Comparison of ENCODE assay signal across 27 mouse cellular contexts in genomic region chr13:44164746-44165145, GRCm38 (mm10).
"Had no signal": no experiment of that assay in that cellular context is flagged by ENCODE, and none has a peak within 500 bp of the region (broad histone marks: within the 10 kb centered on the region; RNA-seq: fewer than 3 reads in every experiment).

No protein-coding gene starts in this region.

- H3K4me3 ChIP-seq: gastrocnemius, adult 2 months; heart, embryonic 10.5 days; heart, embryonic 12.5 days; hindbrain, embryonic 10.5 days; hindbrain, embryonic 12.5 days; intestine, embryonic 15.5 days; layer of hippocampus, adult 2 months; left cerebral cortex, adult 2 months; limb, embryonic 10.5 days; limb, embryonic 12.5 days; liver, embryonic 13.5 days; liver, embryonic 15.5 days had no signal

- H3K9me3 ChIP-seq: heart, embryonic 10.5 days; heart, embryonic 12.5 days; hindbrain, embryonic 10.5 days; intestine, embryonic 15.5 days; limb, embryonic 10.5 days; limb, embryonic 12.5 days; liver, embryonic 13.5 days; liver, embryonic 15.5 days had no signal

- H3K27me3 ChIP-seq: heart, embryonic 12.5 days; intestine, embryonic 15.5 days; limb, embryonic 12.5 days; liver, embryonic 13.5 days; liver, embryonic 15.5 days had no signal

- ATAC-seq: hindbrain, embryonic 16.5 days; inflammation-experienced regulatory T-cells, adult 6 months; intestine, embryonic 15.5 days; intestine, postnatal 0 days had no signal

- H3K9ac ChIP-seq: heart, embryonic 12.5 days; hindbrain, embryonic 12.5 days; hindbrain, embryonic 14.5 days; intestine, embryonic 15.5 days; limb, embryonic 12.5 days; liver, embryonic 13.5 days; liver, embryonic 15.5 days had no signal

- H3K4me2 ChIP-seq: heart, embryonic 12.5 days; hindbrain, embryonic 12.5 days; hindbrain, embryonic 14.5 days; intestine, embryonic 15.5 days; limb, embryonic 12.5 days; liver, embryonic 11.5 days; liver, embryonic 13.5 days; liver, embryonic 15.5 days had no signal

- H3K27ac ChIP-seq: gastrocnemius, adult 2 months; heart, embryonic 10.5 days; hindbrain, embryonic 10.5 days; hindbrain, embryonic 12.5 days; hindbrain, embryonic 14.5 days; intestine, embryonic 15.5 days; layer of hippocampus, adult 2 months; left cerebral cortex, adult 2 months; limb, embryonic 10.5 days; limb, embryonic 12.5 days; liver, embryonic 13.5 days; liver, embryonic 15.5 days had no signal

- H3K36me3 ChIP-seq: heart, embryonic 10.5 days; heart, embryonic 12.5 days; hindbrain, embryonic 10.5 days; hindbrain, embryonic 12.5 days; intestine, embryonic 15.5 days; limb, embryonic 10.5 days; limb, embryonic 12.5 days; liver, embryonic 13.5 days; liver, embryonic 15.5 days had no signal

- H3K4me1 ChIP-seq: hindbrain, embryonic 12.5 days; intestine, embryonic 15.5 days; limb, embryonic 10.5 days; liver, embryonic 13.5 days; liver, embryonic 15.5 days had no signal

- DNase-seq: gastrocnemius, adult 2 months; gastrocnemius, postnatal 10 days; gastrocnemius, postnatal 25 days; heart, postnatal 14 days; heart, postnatal 4 days; kidney, adult 18-20 months; kidney, adult 8-10 months; kidney, postnatal 10 days; kidney, postnatal 25 days; kidney, postnatal 4 days; liver; liver, embryonic 13.5 days had no signal
